In genomic region chr4:88022623-88023022, GRCm38 (mm10) we compare ENCODE assay signal across 10 mouse cellular contexts. TPM values are rescaled to one million over a fixed set of nuclear protein-coding genes. Genes with fewer than 3 reads are reported as not detected.
A peak's percentile ranks its signal among the peaks of the same experiment; 100 is the strongest.
DNase-seq lines count a peak whose midpoint lies in the region; ATAC-seq and TF ChIP-seq lines count a peak whose summit lies in the region.
"Had no signal": no experiment of that assay in that cellular context is flagged by ENCODE, and none has a peak within 500 bp of the region (broad histone marks: within the 10 kb centered on the region; RNA-seq: fewer than 3 reads in every experiment).

No protein-coding gene starts in this region.

- no peak overlapping the region for H3K4me3 ChIP-seq in cerebellum, adult 2 months (replicated peaks; ENCODE audit: insufficient read depth, low read depth, low read length)
- no peak overlapping the region for H3K4me3 ChIP-seq in liver, embryonic 14.5 days (ENCODE audit: insufficient read depth in 1 of 2, low read depth in 2 of 2, low read length in 2 of 2)
- no peak overlapping the region for H3K4me3 ChIP-seq in liver, embryonic 11.5 days (ENCODE audit: low read depth, low read length)
- no peak overlapping the region for H3K4me3 ChIP-seq in CH12.LX (replicated peaks in 1 of 3; ENCODE audit: low read depth in 2 of 3, low read length in 2 of 3, poor library complexity in 1 of 3)
- H3K4me3 ChIP-seq: embryonic facial prominence, embryonic 10.5 days; midbrain, embryonic 13.5 days had no signal

- no peak overlapping the region for H3K27ac ChIP-seq in cerebellum, adult 2 months (ENCODE audit: insufficient read depth, low read length)
- H3K27ac ChIP-seq in liver, embryonic 14.5 days: no peak overlapping the region
- no peak overlapping the region for H3K27ac ChIP-seq in liver, embryonic 11.5 days (ENCODE audit: low read depth, low read length)
- no peak overlapping the region for H3K27ac ChIP-seq in CH12.LX (ENCODE audit: insufficient read depth, low read depth)
- H3K27ac ChIP-seq: embryonic facial prominence, embryonic 10.5 days; midbrain, embryonic 13.5 days had no signal

- H3K9ac ChIP-seq in liver, embryonic 14.5 days (replicated peaks): no peak overlapping the region
- no peak overlapping the region for H3K9ac ChIP-seq in liver, embryonic 11.5 days (ENCODE audit: low read depth, low read length)
- no peak overlapping the region for H3K9ac ChIP-seq in CH12.LX (ENCODE audit: insufficient read depth, low read depth)
- H3K9ac ChIP-seq: midbrain, embryonic 13.5 days had no signal

- H3K36me3 ChIP-seq in liver, embryonic 14.5 days (replicated peaks; ENCODE audit: control insufficient read depth, insufficient read depth, low read depth): no peaks in the 10 kb centered on the region
- H3K36me3 ChIP-seq in liver, embryonic 11.5 days (ENCODE audit: control insufficient read depth, insufficient read depth, low read length): no peaks in the 10 kb centered on the region
- peaks cover 0 to 11% of the 10 kb centered on the region in 2 experiments for H3K36me3 ChIP-seq in CH12.LX (replicated peaks in 1 of 2; ENCODE audit: control insufficient read depth in 1 of 2, insufficient read depth in 1 of 2, low read length in 1 of 2)

- no peak for DNase-seq in cerebellum, adult 2 months
- DNase-seq in cerebellum, postnatal 4 days (ENCODE audit: low spot score in 2 of 2): no peak
- no peak for DNase-seq in liver, embryonic 14.5 days (ENCODE audit: low read depth in 3 of 3, low spot score in 3 of 3)
- DNase-seq in liver, embryonic 11.5 days (ENCODE audit: low spot score): no peak
- DNase-seq in CH12.LX (ENCODE audit: extremely low read depth): no peak
- DNase-seq in induced T-regulatory cell, adult 2 months (ENCODE audit: low read depth): peak; percentile 68
- no peak for DNase-seq in layer of hippocampus, postnatal 36 days
- no peak for DNase-seq in heart, postnatal 14 days

- WGBS in cerebellum, adult 2 months: 6% methylated on average over 1 of the region's 1 CpGs
- 0% methylated on average over 1 of the region's 1 CpGs for WGBS in liver, embryonic 14.5 days (ENCODE audit: insufficient replicate concordance)
- 3% methylated on average over 1 of the region's 1 CpGs for whole genome bisulfite sequencing in liver, embryonic 11.5 days

- peak; percentile 20 for TF ChIP-seq RAD21 in CH12.LX (IDR thresholded peaks at IDR 0.05; ENCODE audit: low read depth, low read length)

- dilution Hi-C loops in CH12.LX (cut with MboI; ENCODE audit: extremely low pct_ligation_motif_present, extremely low pct_unique_long_range_greater_than_20kb, low sequenced_read_pairs): no loop called here

- TF ChIP-seq CTCF in cerebellum, adult 2 months (IDR thresholded peaks at IDR 0.05; ENCODE audit: borderline replicate concordance, insufficient read depth, low read depth, low read length): peak; percentile 23; the same call in 1 of the 2 replicates
- TF ChIP-seq CTCF in liver, embryonic 14.5 days (IDR thresholded peaks at IDR 0.05; ENCODE audit: low read depth): peak; percentile 59
- peak; percentile 46 to 50; a peak in 3 of 4 replicates for TF ChIP-seq CTCF in CH12.LX (conservative IDR thresholded peaks at IDR 0.05 in 1 of 2, IDR thresholded peaks at IDR 0.05 in 1 of 2; ENCODE audit: low read depth in 2 of 2, low read length in 2 of 2)

- no peak for TF ChIP-seq POLR2A in cerebellum, adult 2 months (IDR thresholded peaks at IDR 0.05; ENCODE audit: borderline replicate concordance, insufficient read depth, low read length)
- no peak for TF ChIP-seq POLR2A in CH12.LX (IDR thresholded peaks at IDR 0.05; ENCODE audit: low read depth, low read length)

- no peak for TF ChIP-seq EP300 in liver, embryonic 14.5 days (IDR thresholded peaks at IDR 0.05; ENCODE audit: low read depth)
- TF ChIP-seq EP300 in CH12.LX (IDR thresholded peaks at IDR 0.05; ENCODE audit: low read length): no peak

- ATAC-seq in liver, embryonic 14.5 days (ENCODE audit: insufficient read depth): no peak
- ATAC-seq in liver, embryonic 11.5 days (replicated peaks; ENCODE audit: low FRiP score): no peak
- ATAC-seq: midbrain, embryonic 13.5 days had no signal

- no peaks in the 10 kb centered on the region for H3K9me3 ChIP-seq in liver, embryonic 14.5 days (ENCODE audit: control insufficient read depth, low read length)
- no peaks in the 10 kb centered on the region for H3K9me3 ChIP-seq in liver, embryonic 11.5 days (ENCODE audit: control insufficient read depth, low read length)
- no peaks in the 10 kb centered on the region for H3K9me3 ChIP-seq in CH12.LX (replicated peaks; ENCODE audit: low read length)
- H3K9me3 ChIP-seq: embryonic facial prominence, embryonic 10.5 days; midbrain, embryonic 13.5 days had no signal

- in situ Hi-C loops in CH12.LX (cut with MboI; ENCODE audit: low pct_ligation_motif_present, low pct_unique_long_range_greater_than_20kb, low sequenced_read_pairs): loop anchor here (25.0 kb wide), 2 partner anchors 235 to 515 kb away; no protein-coding TSS in a partner anchor

- no peaks in the 10 kb centered on the region for H3K27me3 ChIP-seq in cerebellum, adult 2 months (ENCODE audit: control insufficient read depth, insufficient read depth, low read length)
- no peaks in the 10 kb centered on the region for H3K27me3 ChIP-seq in liver, embryonic 14.5 days (ENCODE audit: control insufficient read depth, insufficient read depth, low read length)
- no peaks in the 10 kb centered on the region for H3K27me3 ChIP-seq in liver, embryonic 11.5 days (replicated peaks; ENCODE audit: control insufficient read depth, insufficient read depth, low read length)
- H3K27me3 ChIP-seq in CH12.LX (replicated peaks): no peaks in the 10 kb centered on the region
- H3K27me3 ChIP-seq: midbrain, embryonic 13.5 days had no signal

- intact Hi-C loops in heart, postnatal 14 days (cut with DNase I): no loop called here

- H3K79me2 ChIP-seq in CH12.LX (replicated peaks; ENCODE audit: control insufficient read depth, extremely low read depth, insufficient read depth, poor library complexity, severe bottlenecking): no peaks in the 10 kb centered on the region

- no peak overlapping the region for H3K4me2 ChIP-seq in liver, embryonic 14.5 days (ENCODE audit: low read depth)
- H3K4me2 ChIP-seq in liver, embryonic 11.5 days: no peak overlapping the region
- H3K4me2 ChIP-seq in CH12.LX (ENCODE audit: insufficient read depth, low read depth, poor library complexity, severe bottlenecking): no peak overlapping the region
- H3K4me2 ChIP-seq: midbrain, embryonic 13.5 days had no signal

- no peaks in the 10 kb centered on the region for H3K4me1 ChIP-seq in cerebellum, adult 2 months (ENCODE audit: control insufficient read depth, insufficient read depth, low read length)
- H3K4me1 ChIP-seq in liver, embryonic 14.5 days (replicated peaks; ENCODE audit: control insufficient read depth in 2 of 2, insufficient read depth in 2 of 2, low read length in 1 of 2): no peaks in the 10 kb centered on the region
- 0 out of 2 replicates have a peak, but pooled peaks cover 2% of the 10 kb centered on the region for H3K4me1 ChIP-seq in liver, embryonic 11.5 days (replicated peaks; ENCODE audit: control insufficient read depth, insufficient read depth, low read length)
- peaks cover 0 to 11% of the 10 kb centered on the region in 2 experiments; a peak in 2 of 4 replicates for H3K4me1 ChIP-seq in CH12.LX (ENCODE audit: control insufficient read depth in 1 of 2, insufficient read depth in 2 of 2)

TF ChIP-seq in CH12.LX, 34 proteins besides CTCF, POLR2A, EP300 and RAD21:
- TF ChIP-seq SMC3 (IDR thresholded peaks at IDR 0.05; ENCODE audit: low read depth, low read length): peak; percentile 43; the same call in 1 of the 2 replicates
- TF ChIP-seq ZNF384 (IDR thresholded peaks at IDR 0.05; ENCODE audit: low read depth, low read length): 0 out of 2 replicates have a peak, but pooled peaks have one; percentile 18
- no peak for TF ChIP-seq PAX5 (IDR thresholded peaks at IDR 0.05; ENCODE audit: low read length)

RNA-seq across cellular contexts. Expression of gene Mllt3, which starts 10.5 kb away (rescaled TPM):
- polyA plus RNA-seq in cerebellum, adult 2 months (2012; rRNA removed): 24.0 and 25.8 TPM in 2 replicates
- 44.3 and 52.8 TPM in 2 replicates for polyA plus RNA-seq in liver, embryonic 14.5 days (2012; rRNA removed)
- 87.7 and 92.0 TPM in 2 replicates for polyA plus RNA-seq in liver, embryonic 14.5 days (2014; fragmentation: Nextera tagmentation; extraction: Ambion mirVana)
- 77.1 and 77.5 TPM in 2 replicates for polyA plus RNA-seq in liver, embryonic 11.5 days (2014; fragmentation: Nextera tagmentation; extraction: Ambion mirVana)
- total RNA-seq in CH12.LX (2012; rRNA removed): 5.9 and 10.1 TPM in 2 replicates
- total RNA-seq in CH12.LX (2014; rRNA removed): 8.3 and 10.5 TPM in 2 replicates
- polyA plus RNA-seq in CH12.LX (2012; ENCODE audit: insufficient read length, low read depth): 20.9 and 22.6 TPM in 2 replicates
- 10 to 100 TPM; 52.2 to 56.0 TPM for total RNA-seq in layer of hippocampus, postnatal 36 days (2021)
- total RNA-seq in heart, postnatal 14 days (2021): 10 to 100 TPM; 11.1 to 12.4 TPM
